Mouse (Mus musculus) lung, embryonic 16.5 days (tissue): ENCODE data around the gene Igf1r. TPM values are rescaled to one million over a fixed set of nuclear protein-coding genes. Genes with fewer than 3 reads are reported as not detected.

Experiments
- ATAC-seq: fragments of 200-750 bp; cut with Nextera tagmentation; 2 replicates; pipeline ENCODE4 v1.8.0; 2017; ENCODE audit warnings: low read depth, mild to moderate bottlenecking, moderate library complexity
- H3K27ac ChIP-seq: fragments of 300-500 bp; sonication (generic); 2 replicates; pipeline ENCODE4 v1.5.1; 2014; ENCODE audit warnings: mild to moderate bottlenecking, control low read depth, low read length
- H3K27me3 ChIP-seq: fragments of 300-500 bp; sonication (generic); 2 replicates; pipeline ENCODE4 v1.6.1; 2014; ENCODE audit warnings: low read depth, low read length, mixed read lengths; ENCODE audit not compliant: control insufficient read depth, insufficient read depth
- H3K36me3 ChIP-seq: fragments of 300-500 bp; sonication (generic); 2 replicates; pipeline ENCODE4 v1.6.1; 2014; ENCODE audit warnings: low read length; ENCODE audit not compliant: control insufficient read depth, insufficient read depth
- H3K4me1 ChIP-seq: fragments of 300-500 bp; sonication (generic); replicated peaks from 2 replicates; pipeline ENCODE4 v1.6.1; 2014; ENCODE audit warnings: low read length, mixed read lengths; ENCODE audit not compliant: control insufficient read depth, insufficient read depth
- H3K4me2 ChIP-seq: fragments of 300-500 bp; sonication (generic); 2 replicates; pipeline ENCODE4 v1.6.1; 2014; ENCODE audit warnings: low read depth, low read length, control low read depth
- H3K4me3 ChIP-seq: fragments of 300-500 bp; sonication (generic); 2 replicates; pipeline ENCODE4 v1.5.1; 2014; ENCODE audit warnings: mild to moderate bottlenecking, low read length, control low read depth
- H3K9ac ChIP-seq: fragments of 300-500 bp; sonication (generic); 2 replicates; pipeline ENCODE4 v1.6.1; 2014; ENCODE audit warnings: low read length, control low read depth
- H3K9me3 ChIP-seq: fragments of 300-500 bp; sonication (generic); 2 replicates; pipeline ENCODE4 v1.6.1; 2016; ENCODE audit warnings: low read length; ENCODE audit not compliant: control insufficient read depth
- WGBS: fragments of 180-500 bp; shearing (Covaris S2); extraction: QIAGEN DNeasy Blood & Tissue Kit; methylation state at CpG from one replicate; pipeline ENCODE4 v1.1.7; 2014; 5-methylcytosine and 5-hydroxymethylcytosine counted together
- polyA plus RNA-seq: library from polyadenylated mRNA; unstranded; fragments of >200 nt; fragmentation: Nextera tagmentation; extraction: Ambion mirVana; gene quantifications from 2 replicates; pipeline ENCODE4 v1.2.1, GENCODE M21; 2015

Igf1r gene
- polyA plus RNA-seq, 1 experiment from 2014 or later: 19.9 TPM

DNA sequence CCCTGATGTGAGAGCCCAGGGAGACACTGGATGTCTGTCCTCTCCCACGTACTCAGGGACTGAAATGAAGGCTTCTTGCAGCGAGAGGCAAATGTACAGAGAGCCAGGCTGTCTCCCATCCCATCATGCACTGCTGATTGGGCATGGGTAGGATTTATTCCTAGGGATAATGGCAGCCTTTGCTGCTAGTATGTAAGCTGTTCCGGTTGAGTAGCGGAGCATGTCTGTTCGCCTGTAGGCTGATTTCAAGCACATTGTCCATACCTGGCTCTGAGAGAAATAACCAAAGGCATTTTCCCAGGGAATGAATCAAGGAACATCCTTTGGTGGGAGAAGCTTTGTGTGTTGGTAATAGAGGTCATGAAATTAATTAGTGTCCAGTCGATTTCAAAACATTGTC is 230.1 kb downstream of the Igf1r start:
- ATAC-seq: no peak

DNA sequence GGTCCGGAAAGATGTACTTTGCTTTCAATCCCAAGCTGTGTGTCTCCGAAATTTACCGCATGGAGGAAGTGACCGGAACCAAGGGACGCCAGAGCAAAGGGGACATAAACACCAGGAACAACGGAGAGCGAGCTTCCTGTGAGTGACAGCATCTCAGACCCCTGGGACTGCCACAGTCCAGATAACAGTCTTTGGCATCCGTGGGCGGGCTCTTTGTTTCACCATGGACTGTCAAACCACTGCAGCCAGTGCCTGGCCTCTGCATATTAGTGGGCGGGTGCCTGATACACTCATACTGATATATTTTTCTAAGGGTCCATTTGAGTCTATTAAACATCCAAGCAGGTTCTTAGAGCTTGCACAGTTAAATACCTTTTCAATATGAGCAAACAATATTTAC is 230.8 kb downstream of the Igf1r start:
- 66% methylated on average over 10 of the region's 10 CpGs for WGBS
- H3K9me3 ChIP-seq: no peaks in the 10 kb centered on the region
- H3K36me3 ChIP-seq: peaks cover 23% of the 10 kb centered on the region
- no peak overlapping the region for H3K4me3 ChIP-seq
- H3K27me3 ChIP-seq: no peaks in the 10 kb centered on the region
- no peak overlapping the region for H3K9ac ChIP-seq
- H3K4me2 ChIP-seq: no peak overlapping the region
- no peak overlapping the region for H3K27ac ChIP-seq
- H3K4me1 ChIP-seq: no peaks in the 10 kb centered on the region
- no peak for ATAC-seq

More for the DNA sequence above, 230.1 kb downstream of the Igf1r start:
- H3K9me3 ChIP-seq: no peaks in the 10 kb centered on the region
- peaks cover 23% of the 10 kb centered on the region for H3K36me3 ChIP-seq
- H3K9ac ChIP-seq: no peak overlapping the region
- H3K27me3 ChIP-seq: no peaks in the 10 kb centered on the region
- 90% methylated on average over 6 of the region's 6 CpGs for WGBS
- no peak overlapping the region for H3K27ac ChIP-seq
- H3K4me1 ChIP-seq: no peaks in the 10 kb centered on the region
- no peak overlapping the region for H3K4me2 ChIP-seq
- H3K4me3 ChIP-seq: no peak overlapping the region

DNA sequence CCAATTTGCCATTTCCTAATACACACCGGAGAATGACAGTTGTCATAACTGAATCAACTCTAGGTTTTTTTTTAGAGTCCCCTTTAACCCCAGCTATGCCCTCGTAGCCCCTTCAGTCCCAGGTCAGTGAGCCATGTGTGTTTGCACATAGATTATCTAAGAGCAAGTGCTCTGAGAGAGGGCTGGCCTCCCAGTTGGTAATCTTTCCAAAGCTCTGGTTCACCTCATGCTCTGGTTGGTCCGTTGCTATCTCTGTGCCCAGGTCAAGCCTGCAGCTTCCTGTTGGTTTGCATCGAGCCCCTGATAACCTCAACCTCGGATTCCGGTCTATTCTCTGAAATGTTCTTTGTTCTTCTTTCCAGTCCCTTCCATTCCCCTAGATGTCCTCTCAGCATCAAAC is 236.6 kb downstream of the Igf1r start:
- H3K9me3 ChIP-seq: no peaks in the 10 kb centered on the region
- WGBS: 49% methylated on average over 6 of the region's 6 CpGs
- ATAC-seq: no peak
- no peaks in the 10 kb centered on the region for H3K4me1 ChIP-seq
- no peak overlapping the region for H3K27ac ChIP-seq
- H3K9ac ChIP-seq: no peak overlapping the region
- no peak overlapping the region for H3K4me3 ChIP-seq
- peaks cover 44% of the 10 kb centered on the region for H3K36me3 ChIP-seq
- no peak overlapping the region for H3K4me2 ChIP-seq
- H3K27me3 ChIP-seq: no peaks in the 10 kb centered on the region

DNA sequence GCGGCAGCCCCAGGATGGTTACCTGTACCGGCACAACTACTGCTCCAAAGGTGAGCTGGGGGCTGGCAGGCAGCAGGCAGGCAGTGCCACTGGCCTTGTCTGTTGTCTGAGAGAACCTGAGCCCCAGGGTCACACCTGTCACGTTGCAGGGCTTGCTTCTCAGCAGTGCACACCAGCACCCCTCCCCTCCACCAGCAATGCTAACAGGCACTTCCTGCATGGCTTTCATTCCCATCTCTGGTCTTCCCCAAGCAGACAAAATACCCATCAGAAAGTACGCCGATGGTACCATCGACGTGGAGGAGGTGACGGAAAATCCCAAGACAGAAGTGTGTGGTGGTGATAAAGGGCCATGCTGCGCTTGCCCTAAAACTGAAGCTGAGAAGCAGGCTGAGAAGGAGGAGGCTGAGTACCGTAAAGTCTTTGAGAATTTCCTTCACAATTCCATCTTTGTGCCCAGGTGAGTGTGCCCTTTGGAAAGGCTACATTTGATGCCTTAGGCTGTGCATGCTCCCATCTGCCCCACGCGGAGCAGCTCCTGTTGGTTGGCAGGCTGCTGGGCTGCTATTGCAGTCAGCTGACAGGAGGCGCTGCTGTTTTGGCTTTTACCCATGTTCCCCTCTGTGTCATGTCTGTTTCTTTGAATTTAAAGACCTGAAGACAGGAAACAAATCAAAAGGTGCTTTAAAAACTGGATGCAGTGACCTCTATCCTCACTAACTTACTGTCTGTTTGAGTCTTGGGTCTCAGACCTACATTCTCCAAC is 237.2 kb downstream of the Igf1r start:
- H3K9me3 ChIP-seq: no peaks in the 10 kb centered on the region
- WGBS: 82% methylated on average over 13 of the region's 13 CpGs
- no peak for ATAC-seq

DNA sequence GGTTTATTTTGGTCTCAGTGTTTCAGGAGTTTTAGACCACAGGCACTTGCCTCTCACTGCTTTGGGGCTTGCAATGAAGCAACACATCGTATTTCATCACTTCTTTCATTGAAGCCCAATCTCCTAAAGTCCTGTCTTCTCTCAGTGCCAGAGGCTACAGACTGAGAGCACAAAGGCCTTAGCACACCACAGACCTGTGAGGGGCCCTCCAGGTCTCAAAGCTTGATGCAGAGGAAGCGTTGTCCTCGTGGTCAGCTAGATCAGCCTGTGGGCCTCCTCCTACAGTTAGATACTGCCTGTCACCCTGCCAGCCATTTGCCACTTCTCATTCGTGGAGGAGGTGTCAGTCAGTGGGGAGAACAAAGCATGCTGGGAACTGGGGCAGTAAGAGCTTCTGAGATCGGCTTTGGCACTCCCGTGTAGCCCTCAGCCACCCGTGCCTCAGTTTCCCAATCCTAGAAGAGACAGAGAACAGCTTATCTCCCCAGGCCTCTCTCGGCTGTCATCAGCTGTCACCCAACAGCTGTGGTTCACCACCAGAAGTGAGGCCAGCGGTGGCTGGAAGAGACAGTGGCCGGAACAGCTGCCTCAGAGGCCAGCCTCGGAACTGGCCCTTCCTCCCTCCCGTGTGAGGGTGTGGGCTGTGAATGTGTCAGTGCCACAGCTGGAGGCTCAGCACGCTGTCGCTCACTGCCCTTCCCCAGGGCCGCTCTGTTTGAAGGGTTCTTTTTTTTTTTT is 241.5 kb downstream of the Igf1r start:
- Histone ChIP-seq H3K4me2 (no peak overlapping the region), H3K9me3 (no peaks in the 10 kb centered on the region), H3K27me3 (no peaks in the 10 kb centered on the region), H3K4me3 (no peak overlapping the region), H3K27ac (no peak overlapping the region), H3K9ac (no peak overlapping the region), H3K4me1 (no peaks in the 10 kb centered on the region), H3K36me3 (peaks cover 34% of the 10 kb centered on the region)
- 49% methylated on average over 15 of the region's 15 CpGs for WGBS
- ATAC-seq: peak; percentile 60

More for the DNA sequence above, 237.2 kb downstream of the Igf1r start:
- H3K4me3 ChIP-seq: no peak overlapping the region
- H3K4me2 ChIP-seq: no peak overlapping the region
- no peak overlapping the region for H3K9ac ChIP-seq
- H3K4me1 ChIP-seq: no peaks in the 10 kb centered on the region
- H3K36me3 ChIP-seq: peaks cover 41% of the 10 kb centered on the region
- H3K27ac ChIP-seq: no peak overlapping the region
- H3K27me3 ChIP-seq: no peaks in the 10 kb centered on the region

DNA sequence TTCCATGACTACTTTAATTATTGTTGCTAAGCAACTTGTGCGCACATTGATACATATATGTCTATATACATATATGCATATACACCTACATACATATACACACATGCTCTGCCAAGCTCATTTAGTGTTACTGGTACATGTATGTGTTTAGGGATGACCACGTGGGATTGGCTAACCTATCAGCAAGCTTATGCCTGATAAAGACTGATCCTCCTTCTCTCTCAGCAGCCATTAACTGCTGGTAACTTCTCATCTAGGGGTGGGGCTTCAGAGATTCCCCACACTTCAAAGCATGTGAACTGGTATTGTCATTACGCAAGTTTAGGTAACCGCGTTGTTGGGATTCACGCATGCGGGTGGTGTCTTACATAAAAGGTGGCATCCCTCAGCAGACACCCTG is 247.0 kb downstream of the Igf1r start:
- H3K4me1 ChIP-seq: no peaks in the 10 kb centered on the region
- WGBS: 95% methylated on average over 7 of the region's 7 CpGs
- no peak overlapping the region for H3K9ac ChIP-seq

DNA sequence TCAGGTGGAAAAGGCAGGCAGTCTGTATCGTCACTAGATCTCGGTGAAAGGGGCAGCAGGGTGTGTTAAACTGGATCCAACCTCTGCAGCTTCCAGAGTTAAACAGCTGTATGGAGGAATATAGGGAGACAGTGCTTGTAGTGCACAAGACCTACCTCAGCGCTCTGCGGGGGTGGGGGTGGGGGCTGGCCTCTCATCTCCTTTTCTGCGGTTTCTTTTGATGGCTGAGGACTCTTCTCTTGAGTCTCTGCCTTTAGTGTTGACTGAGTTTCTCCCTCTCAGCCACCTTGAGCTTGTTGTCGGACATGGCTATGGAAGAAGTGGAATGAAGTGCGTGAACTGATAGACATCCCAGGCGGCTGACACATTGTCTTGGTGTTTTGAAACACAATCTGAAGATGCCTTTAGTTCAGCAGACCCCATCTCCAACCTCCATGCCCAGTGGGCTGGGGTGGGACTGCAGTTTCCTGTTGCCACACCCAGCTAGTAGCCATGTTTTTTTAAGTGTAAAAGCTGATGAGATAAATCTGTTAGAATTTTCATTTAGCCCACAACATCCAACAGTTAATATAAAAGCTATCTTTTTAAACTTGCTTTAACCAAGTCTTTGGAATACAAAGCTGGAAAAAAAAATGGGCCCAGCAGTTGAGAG is 253.3 kb downstream of the Igf1r start:
- no peak for ATAC-seq
- no peaks in the 10 kb centered on the region for H3K9me3 ChIP-seq
- 73% methylated on average over 8 of the region's 8 CpGs for WGBS
- no peaks in the 10 kb centered on the region for H3K4me1 ChIP-seq
- H3K36me3 ChIP-seq: peaks cover 30% of the 10 kb centered on the region
- H3K4me3 ChIP-seq: no peak overlapping the region
- no peak overlapping the region for H3K27ac ChIP-seq
- H3K4me2 ChIP-seq: no peak overlapping the region
- H3K9ac ChIP-seq: no peak overlapping the region
- no peaks in the 10 kb centered on the region for H3K27me3 ChIP-seq

More for the DNA sequence above, 247.0 kb downstream of the Igf1r start:
- Histone ChIP-seq H3K27ac (no peak overlapping the region), H3K4me3 (no peak overlapping the region), H3K4me2 (no peak overlapping the region), H3K36me3 (peaks cover 21% of the 10 kb centered on the region), H3K9me3 (no peaks in the 10 kb centered on the region), H3K27me3 (no peaks in the 10 kb centered on the region)
- no peak for ATAC-seq

DNA sequence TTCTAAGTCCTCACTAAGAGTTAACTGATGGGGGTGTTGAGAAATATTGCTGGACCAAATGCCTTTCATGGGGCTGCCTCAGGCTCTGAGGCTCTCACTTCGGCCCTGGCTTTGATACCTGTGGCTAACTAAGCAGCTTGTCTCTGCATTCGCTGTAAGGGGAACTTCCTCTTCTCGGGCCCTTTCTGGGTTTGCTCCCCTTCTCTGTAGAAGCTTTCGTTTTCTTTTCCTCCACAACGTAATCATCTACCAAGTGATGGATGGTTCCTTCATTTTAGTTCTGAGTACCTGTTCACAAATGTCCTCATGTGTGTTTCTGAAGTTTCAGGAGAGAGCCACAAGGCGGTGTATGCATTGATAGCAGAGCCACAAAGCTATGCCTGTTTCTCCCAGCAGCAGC is 256.4 kb downstream of the Igf1r start:
- ATAC-seq: no peak
- H3K27me3 ChIP-seq: no peaks in the 10 kb centered on the region
- no peak overlapping the region for H3K4me3 ChIP-seq
- peaks cover 31% of the 10 kb centered on the region for H3K36me3 ChIP-seq
- no peak overlapping the region for H3K9ac ChIP-seq
- H3K4me1 ChIP-seq: no peaks in the 10 kb centered on the region
- no peaks in the 10 kb centered on the region for H3K9me3 ChIP-seq
- no peak overlapping the region for H3K27ac ChIP-seq
- 87% methylated on average over 6 of the region's 6 CpGs for WGBS
- no peak overlapping the region for H3K4me2 ChIP-seq

DNA sequence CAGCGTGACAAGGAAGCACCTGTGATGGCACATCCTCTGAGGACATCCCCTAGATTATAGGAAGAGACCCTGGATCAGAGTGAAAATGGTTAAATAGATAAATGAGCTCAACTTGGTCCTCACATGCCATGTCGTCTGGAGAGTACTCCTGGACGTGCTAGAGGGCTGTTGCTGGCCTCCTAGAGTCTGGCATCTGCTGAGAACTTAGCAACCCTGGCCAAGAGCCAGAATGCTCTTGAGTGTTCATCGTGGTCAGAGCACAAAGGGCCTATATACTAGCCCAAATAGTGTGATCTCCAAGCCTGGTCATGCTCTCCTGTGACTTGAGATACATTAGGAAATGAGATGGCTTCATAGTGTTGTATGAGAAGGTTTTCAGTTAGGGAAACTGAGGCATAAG is 257.8 kb downstream of the Igf1r start:
- ATAC-seq: peak; percentile 52; the same call in 1 of the 2 replicates
- peaks cover 32% of the 10 kb centered on the region for H3K36me3 ChIP-seq

More for the DNA sequence above, 257.8 kb downstream of the Igf1r start:
- Histone ChIP-seq H3K27ac (no peak overlapping the region), H3K9ac (no peak overlapping the region), H3K9me3 (no peaks in the 10 kb centered on the region), H3K4me1 (no peaks in the 10 kb centered on the region), H3K4me2 (no peak overlapping the region), H3K27me3 (no peaks in the 10 kb centered on the region), H3K4me3 (no peak overlapping the region)
- WGBS: 40% methylated on average over 4 of the region's 4 CpGs
